Mouse (Mus musculus): Measurements from ENCODE around the gene Olfr911-ps1. TPM values are rescaled to one million over a fixed set of nuclear protein-coding genes. Genes with fewer than 3 reads are reported as not detected.

Olfr911-ps1 gene
- total RNA-seq (2023): not detected

GRCm38 (mm10) chr9:38521280-38521679 is at the start of gene Olfr911-ps1:
TSS of gene Olfr911-ps1 (plus strand) at chr9:38521580.

GRCm38 (mm10) chr9:38486785-38487184 is 34.6 kb upstream of the Olfr911-ps1 start, which contains the start of gene Olfr906:
TSS of gene Olfr906 (plus strand) at chr9:38487085.

DNA sequence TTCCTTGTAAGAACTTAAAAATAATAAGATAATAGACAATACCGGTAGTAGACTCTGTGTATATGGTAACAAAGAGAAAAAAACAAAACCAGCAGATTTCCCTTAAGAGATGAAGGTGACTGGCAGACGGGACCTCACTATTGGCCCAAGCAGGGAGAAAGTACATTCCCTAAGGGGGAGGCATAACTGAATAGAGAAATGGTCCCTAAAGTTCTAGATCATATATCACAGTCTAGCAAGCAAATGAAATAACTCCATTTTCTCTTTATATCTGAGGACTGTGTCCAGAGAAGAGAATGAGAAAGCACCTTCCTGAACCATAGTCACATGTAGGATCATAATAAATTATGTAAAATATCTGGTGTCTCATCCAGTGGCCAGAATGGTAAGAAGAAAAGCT is 25.9 kb upstream of the Olfr911-ps1 start, which contains the start of gene Olfr907:
Gene Olfr907, plus strand, starts transcription at position 301 of the 400 bp plus-strand sequence.

GRCm38 (mm10) chr9:38537549-38537948 is 16.2 kb downstream of the Olfr911-ps1 start, which contains the start of gene Olfr910:
TSS of gene Olfr910 (plus strand) at chr9:38537849.

Other genes with a start within 250 kb of the Olfr911-ps1 start
- not detected for gene Olfr896-ps1, start 230.5 kb upstream of the Olfr911-ps1 start, total RNA-seq (2023)
- not detected for gene Olfr25, start 192.5 kb upstream of the Olfr911-ps1 start, total RNA-seq (2023)
- gene Olfr898, start 173.2 kb upstream of the Olfr911-ps1 start, total RNA-seq (2023): not detected
- not detected for gene Olfr250, start 154.7 kb upstream of the Olfr911-ps1 start, total RNA-seq (2023)
- gene Olfr251, start 144.5 kb upstream of the Olfr911-ps1 start, total RNA-seq (2023): not detected
- gene Olfr147, start 119.9 kb upstream of the Olfr911-ps1 start, total RNA-seq (2023): not detected
- not detected for gene Olfr901, start 92.1 kb upstream of the Olfr911-ps1 start, total RNA-seq (2023)
- gene Olfr902, start 73.9 kb upstream of the Olfr911-ps1 start, total RNA-seq (2023): not detected
- gene Olfr904, start 58.4 kb upstream of the Olfr911-ps1 start, total RNA-seq (2023): not detected
- 0.12 TPM for gene Olfr905, start 50.5 kb upstream of the Olfr911-ps1 start, total RNA-seq (2023)
- gene Olfr906, start 34.5 kb upstream of the Olfr911-ps1 start, total RNA-seq (2023): not detected
- not detected for gene Olfr907, start 25.8 kb upstream of the Olfr911-ps1 start, total RNA-seq (2023)
- not detected for gene Olfr910, start 16.3 kb downstream of the Olfr911-ps1 start, total RNA-seq (2023)
- not detected for gene Olfr912, start 58.6 kb downstream of the Olfr911-ps1 start, total RNA-seq (2023)
- not detected for gene Olfr913, start 71.2 kb downstream of the Olfr911-ps1 start, total RNA-seq (2023)
- gene Olfr914, start 83.5 kb downstream of the Olfr911-ps1 start, total RNA-seq (2023): not detected
- not detected for gene Olfr916, start 138.3 kb downstream of the Olfr911-ps1 start, total RNA-seq (2023)
- gene Olfr917, start 144.3 kb downstream of the Olfr911-ps1 start, total RNA-seq (2023): not detected
- not detected for gene Olfr918, start 153.0 kb downstream of the Olfr911-ps1 start, total RNA-seq (2023)
- gene Olfr919, start 182.1 kb downstream of the Olfr911-ps1 start, total RNA-seq (2023): not detected
- gene Vwa5a, start 196.7 kb downstream of the Olfr911-ps1 start, total RNA-seq (2023): 6.0 TPM
- gene Olfr920, start 230.7 kb downstream of the Olfr911-ps1 start, total RNA-seq (2023): 0.09 TPM